ENCODE assay signal across 11 mouse cellular contexts in the genomic region with DNA sequence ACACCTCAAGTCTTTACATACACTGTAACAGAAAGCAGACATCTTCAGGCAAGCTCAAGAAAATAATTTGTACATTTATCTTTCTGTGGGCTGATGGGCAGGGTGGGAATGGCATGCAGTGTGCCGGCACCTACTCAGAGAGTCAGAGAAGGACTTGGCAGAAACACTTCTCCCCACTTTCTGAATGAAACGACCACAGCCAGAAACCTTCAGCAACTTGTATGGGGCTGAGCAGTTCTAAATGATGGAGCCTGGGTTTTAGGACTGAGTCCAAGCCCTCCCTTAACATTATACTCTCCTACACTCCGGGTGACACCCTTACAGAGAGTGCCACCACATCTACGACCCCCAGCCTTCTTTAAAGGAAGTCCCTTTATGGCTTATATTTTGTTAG. TPM values are rescaled to one million over a fixed set of nuclear protein-coding genes. Genes with fewer than 3 reads are reported as not detected.
DNase-seq lines count a peak whose midpoint lies in the region; ATAC-seq and TF ChIP-seq lines count a peak whose summit lies in the region.
"Had no signal": no experiment of that assay in that cellular context is flagged by ENCODE, and none has a peak within 500 bp of the region (broad histone marks: within the 10 kb centered on the region; RNA-seq: fewer than 3 reads in every experiment).

No protein-coding gene starts in this region.

- DNase-seq in heart, adult 11 months: peak; percentile 86
- no peak for DNase-seq in heart, adult 9 months (ENCODE audit: low spot score in 2 of 2)
- DNase-seq in lung, embryonic 14.5 days: peak; percentile 23
- DNase-seq in lung, postnatal 0 days (ENCODE audit: low spot score): no peak
- DNase-seq in splenic B cell, adult 2 months (ENCODE audit: low read depth, low spot score): peak; percentile 48
- no peak for DNase-seq in midbrain, embryonic 10.5 days (ENCODE audit: low spot score)
- DNase-seq in adrenal gland, adult 2 months: no peak
- DNase-seq: cerebellum, postnatal 10 days; layer of hippocampus, postnatal 36 days had no signal

- TF ChIP-seq EP300 in lung, postnatal 0 days (IDR thresholded peaks at IDR 0.05): no peak

- H3K4me2 ChIP-seq in lung, embryonic 14.5 days: peak overlapping the region; percentile 39
- no peak overlapping the region for H3K4me2 ChIP-seq in lung, postnatal 0 days (replicated peaks; ENCODE audit: low read depth, low read length)
- no peak overlapping the region; the same call in 1 of the 2 replicates for H3K4me2 ChIP-seq in intestine, embryonic 15.5 days (replicated peaks)
- H3K4me2 ChIP-seq: midbrain, embryonic 15.5 days had no signal

- peak overlapping the region; percentile 30; the same call in 1 of the 2 replicates for H3K9ac ChIP-seq in lung, embryonic 14.5 days
- no peak overlapping the region for H3K9ac ChIP-seq in lung, postnatal 0 days (replicated peaks; ENCODE audit: low read depth)
- H3K9ac ChIP-seq in intestine, embryonic 15.5 days: no peak overlapping the region
- H3K9ac ChIP-seq: midbrain, embryonic 15.5 days had no signal

- 28% methylated on average over 4 of the region's 4 CpGs for WGBS in lung, embryonic 14.5 days
- 32% methylated on average over 4 of the region's 4 CpGs for WGBS in lung, postnatal 0 days
- WGBS in intestine, embryonic 15.5 days: 33% methylated on average over 4 of the region's 4 CpGs
- 85% methylated on average over 4 of the region's 4 CpGs for WGBS in midbrain, embryonic 10.5 days

- H3K4me1 ChIP-seq in lung, embryonic 14.5 days (ENCODE audit: insufficient read depth): peaks cover 4% of the 10 kb centered on the region; the same call in 1 of the 2 replicates
- peaks cover 6% of the 10 kb centered on the region; the same call in 1 of the 2 replicates for H3K4me1 ChIP-seq in lung, postnatal 0 days (ENCODE audit: insufficient read depth, low read depth, low read length)
- H3K4me1 ChIP-seq in intestine, embryonic 15.5 days (replicated peaks): peaks cover 15% of the 10 kb centered on the region
- H3K4me1 ChIP-seq in midbrain, embryonic 10.5 days: peaks cover 4% of the 10 kb centered on the region; the same call in 1 of the 2 replicates

- peak overlapping the region; percentile 67; the same call in 1 of the 2 replicates for H3K27ac ChIP-seq in lung, embryonic 14.5 days (ENCODE audit: low read depth)
- no peak overlapping the region for H3K27ac ChIP-seq in lung, postnatal 0 days (ENCODE audit: low read length)
- H3K27ac ChIP-seq in intestine, embryonic 15.5 days: peak overlapping the region; percentile 13; the same call in 1 of the 2 replicates
- no peak overlapping the region for H3K27ac ChIP-seq in midbrain, embryonic 10.5 days (replicated peaks)
- H3K27ac ChIP-seq: midbrain, embryonic 15.5 days had no signal

- TF ChIP-seq CTCF in lung, embryonic 14.5 days (IDR thresholded peaks at IDR 0.05; ENCODE audit: low read depth): no peak
- TF ChIP-seq CTCF in lung, postnatal 0 days (IDR thresholded peaks at IDR 0.05): no peak

- H3K27me3 ChIP-seq in lung, embryonic 14.5 days (ENCODE audit: insufficient read depth, low read length): no peaks in the 10 kb centered on the region
- no peaks in the 10 kb centered on the region for H3K27me3 ChIP-seq in lung, postnatal 0 days (replicated peaks; ENCODE audit: insufficient read depth, low read length)
- H3K27me3 ChIP-seq in intestine, embryonic 15.5 days (replicated peaks): no peaks in the 10 kb centered on the region
- no peaks in the 10 kb centered on the region for H3K27me3 ChIP-seq in splenic B cell, adult 2 months (ENCODE audit: control insufficient read depth, insufficient read depth, low read length, poor library complexity, severe bottlenecking)
- H3K27me3 ChIP-seq in midbrain, embryonic 10.5 days (ENCODE audit: low read depth, poor library complexity, severe bottlenecking): no peaks in the 10 kb centered on the region
- H3K27me3 ChIP-seq: midbrain, embryonic 15.5 days had no signal

- no peaks in the 10 kb centered on the region for H3K9me3 ChIP-seq in lung, embryonic 14.5 days (ENCODE audit: low read depth, low read length)
- no peaks in the 10 kb centered on the region for H3K9me3 ChIP-seq in lung, postnatal 0 days (ENCODE audit: low read length)
- no peaks in the 10 kb centered on the region for H3K9me3 ChIP-seq in intestine, embryonic 15.5 days
- no peaks in the 10 kb centered on the region for H3K9me3 ChIP-seq in midbrain, embryonic 10.5 days (replicated peaks)
- H3K9me3 ChIP-seq: midbrain, embryonic 15.5 days had no signal

- no peaks in the 10 kb centered on the region for H3K36me3 ChIP-seq in lung, embryonic 14.5 days (ENCODE audit: insufficient read depth)
- no peaks in the 10 kb centered on the region for H3K36me3 ChIP-seq in lung, postnatal 0 days (ENCODE audit: insufficient read depth, low read length)
- no peaks in the 10 kb centered on the region for H3K36me3 ChIP-seq in intestine, embryonic 15.5 days
- peaks cover 5% of the 10 kb centered on the region for H3K36me3 ChIP-seq in splenic B cell, adult 2 months (ENCODE audit: control insufficient read depth, insufficient read depth, low read length, poor library complexity, severe bottlenecking)
- no peaks in the 10 kb centered on the region; the same call in 1 of the 2 replicates for H3K36me3 ChIP-seq in midbrain, embryonic 10.5 days
- H3K36me3 ChIP-seq: midbrain, embryonic 15.5 days had no signal

- ATAC-seq in lung, embryonic 14.5 days (ENCODE audit: insufficient read depth): peak; percentile 25; the same call in 1 of the 2 replicates
- ATAC-seq in lung, postnatal 0 days: no peak
- no peak for ATAC-seq in intestine, embryonic 15.5 days
- ATAC-seq: midbrain, embryonic 15.5 days had no signal

- H3K4me3 ChIP-seq in lung, embryonic 14.5 days (ENCODE audit: low read depth, low read length): peak overlapping the region; percentile 17
- H3K4me3 ChIP-seq in lung, postnatal 0 days (ENCODE audit: low read depth, low read length): no peak overlapping the region
- peak overlapping the region; percentile 2; the same call in 1 of the 2 replicates for H3K4me3 ChIP-seq in intestine, embryonic 15.5 days (replicated peaks)
- H3K4me3 ChIP-seq in midbrain, embryonic 10.5 days: no peak overlapping the region
- H3K4me3 ChIP-seq: midbrain, embryonic 15.5 days had no signal

RNA-seq across cellular contexts. Expression of gene Gpr183, which starts 1.1 kb away (rescaled TPM):
- polyA plus RNA-seq in lung, embryonic 14.5 days (2014; fragmentation: Nextera tagmentation; extraction: Ambion mirVana): 2.9 and 3.6 TPM in 2 replicates
- 1.6 TPM in 2 replicates for polyA plus RNA-seq in lung, postnatal 0 days (2015; fragmentation: Nextera tagmentation; extraction: Ambion mirVana)
- polyA plus RNA-seq in intestine, embryonic 15.5 days (2015; fragmentation: Nextera tagmentation; extraction: Ambion mirVana): 3.7 TPM in 2 replicates
- 1.8 and 1.9 TPM in 2 replicates for polyA plus RNA-seq in midbrain, embryonic 10.5 days (2016; fragmentation: Nextera tagmentation; extraction: Ambion mirVana)
- total RNA-seq in adrenal gland, adult 2 months (2021): 1 to 10 TPM in 1 of 2 experiments, under 1 TPM in 1; 0.35 to 1.5 TPM
- 0.62 and 0.67 TPM in 2 replicates for polyA plus RNA-seq in adrenal gland, adult 2 months (2012; rRNA removed)

RNA-seq across cellular contexts. Expression of gene Gpr18, which starts 48.4 kb away (rescaled TPM):
- polyA plus RNA-seq in lung, embryonic 14.5 days (2014; fragmentation: Nextera tagmentation; extraction: Ambion mirVana): 0.28 and 0.47 TPM in 2 replicates
- 0.32 and 0.42 TPM in 2 replicates for polyA plus RNA-seq in lung, postnatal 0 days (2015; fragmentation: Nextera tagmentation; extraction: Ambion mirVana)
- 0.29 and 0.34 TPM in 2 replicates for polyA plus RNA-seq in intestine, embryonic 15.5 days (2015; fragmentation: Nextera tagmentation; extraction: Ambion mirVana)
- polyA plus RNA-seq in midbrain, embryonic 10.5 days (2016; fragmentation: Nextera tagmentation; extraction: Ambion mirVana): 0.07 and 0.20 TPM in 2 replicates
- under 1 TPM in 1 of 2 experiments, not detected in 1; 0.38 TPM for total RNA-seq in adrenal gland, adult 2 months (2021)
- 0.12 and 0.27 TPM in 2 replicates for polyA plus RNA-seq in adrenal gland, adult 2 months (2012; rRNA removed)
- total RNA-seq: layer of hippocampus, postnatal 36 days had no signal

Comparison
In these comparisons a context has a peak if more than half of its experiments do, and no peak if none do; other contexts are left out.
1. DNase-seq: peak in heart, adult 11 months (single experiment), lung, embryonic 14.5 days (single experiment) and splenic B cell, adult 2 months (single experiment); none in heart, adult 9 months (0 of 2), lung, postnatal 0 days (single experiment), midbrain, embryonic 10.5 days (single experiment) and adrenal gland, adult 2 months (single experiment).
2. H3K27ac ChIP-seq: peak in lung, embryonic 14.5 days (single experiment) and intestine, embryonic 15.5 days (single experiment); none in lung, postnatal 0 days (single experiment) and midbrain, embryonic 10.5 days (single experiment).
3. H3K4me3 ChIP-seq: peak in lung, embryonic 14.5 days (single experiment) and intestine, embryonic 15.5 days (single experiment); none in lung, postnatal 0 days (single experiment) and midbrain, embryonic 10.5 days (single experiment).